Mouse (Mus musculus) E14TG2a.4 (cell line): Measurements from ENCODE around the gene Kif18a.

Experiments used
- CTCF ChIP-seq: conservative IDR thresholded peaks from 2 replicates; pipeline ENCODE4 v1.5.1; 2014; ENCODE audit warnings: low read length
- NANOG ChIP-seq: IDR thresholded peaks from 2 replicates; pipeline ENCODE4 v1.6.1; 2014; ENCODE audit warnings: borderline replicate concordance, low read length, mixed read lengths

DNA sequence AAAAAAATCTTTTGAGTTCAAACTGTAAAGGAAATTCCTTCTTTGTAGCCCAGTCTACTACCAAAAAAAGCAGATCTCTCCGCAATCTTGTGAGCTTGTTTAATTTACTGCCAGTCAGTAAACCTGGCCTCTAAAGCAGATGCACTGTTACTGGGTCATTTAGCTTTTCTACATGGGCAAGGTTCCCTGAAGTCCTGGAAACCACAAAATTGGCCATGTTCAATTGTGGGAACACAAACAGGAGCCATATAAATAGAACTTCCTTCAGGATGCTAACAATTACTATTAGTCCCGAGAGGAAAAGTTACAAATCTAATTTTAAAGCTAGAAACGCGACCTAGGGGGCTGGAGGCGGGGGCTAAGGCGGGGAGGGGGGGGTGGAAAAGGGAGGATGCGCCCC is 2.9 kb upstream of the Kif18a start:
- TF ChIP-seq CTCF (no peak), NANOG (no peak)
